Mouse (Mus musculus) heart, embryonic 14.5 days (tissue): ENCODE results near the gene Opalin. TPM values are rescaled to one million over a fixed set of nuclear protein-coding genes. Genes with fewer than 3 reads are reported as not detected.
A peak's percentile ranks its signal among the peaks of the same experiment; 100 is the strongest.

Source experiments
- ATAC-seq: fragments of 200-750 bp; cut with Nextera tagmentation; 2 replicates; pipeline ENCODE4 v1.8.0; 2017; ENCODE audit warnings: low read depth, moderate TSS enrichment; ENCODE audit not compliant: insufficient number of reproducible peaks, insufficient read depth, low FRiP score
- H3K27ac ChIP-seq, 2 experiments: fragments of 200-500 bp in 1 of 2; fragments of 300-500 bp in 1 of 2; sonication (generic) in 1 of 2; replicated peaks in 1 of 2; 2 replicates each; pipeline ENCODE4 v1.5.1; 2012 to 2014; ENCODE audit warnings: low read depth in 2 of 2, low read length in 2 of 2, control low read depth in 1 of 2, mild to moderate bottlenecking in 1 of 2, mixed read lengths in 1 of 2; ENCODE audit not compliant: control insufficient read depth in 1 of 2, insufficient read depth in 1 of 2
- H3K27me3 ChIP-seq: fragments of 300-500 bp; sonication (generic); 2 replicates; pipeline ENCODE4 v1.6.1; 2014; ENCODE audit warnings: mild to moderate bottlenecking, low read length, control low read depth; ENCODE audit not compliant: control insufficient read depth, insufficient read depth
- H3K36me3 ChIP-seq: fragments of 300-500 bp; sonication (generic); 2 replicates; pipeline ENCODE4 v1.6.1; 2014; ENCODE audit warnings: mild to moderate bottlenecking, control low read depth, low read length, mixed read lengths; ENCODE audit not compliant: control insufficient read depth, insufficient read depth
- H3K4me1 ChIP-seq, 2 experiments: fragments of 200-500 bp in 1 of 2; fragments of 300-500 bp in 1 of 2; sonication (generic) in 1 of 2; 2 replicates each; pipeline ENCODE4 v1.6.1; 2012 to 2014; ENCODE audit warnings: low read length in 2 of 2, control low read depth in 1 of 2, mixed read lengths in 1 of 2; ENCODE audit not compliant: control insufficient read depth in 2 of 2, insufficient read depth in 2 of 2
- H3K4me2 ChIP-seq: fragments of 300-500 bp; sonication (generic); 2 replicates; pipeline ENCODE4 v1.6.1; 2014; ENCODE audit warnings: mild to moderate bottlenecking, low read length
- H3K4me3 ChIP-seq, 2 experiments: fragments of 200-500 bp in 1 of 2; fragments of 300-500 bp in 1 of 2; sonication (generic) in 1 of 2; 2 replicates each; pipeline ENCODE4 v1.5.1; 2012 to 2014; ENCODE audit warnings: low read length in 2 of 2, mild to moderate bottlenecking in 2 of 2, control low read depth in 1 of 2, low read depth in 1 of 2, moderate library complexity in 1 of 2; ENCODE audit not compliant: control insufficient read depth in 1 of 2, insufficient read depth in 1 of 2
- H3K9ac ChIP-seq: fragments of 300-500 bp; sonication (generic); 2 replicates; pipeline ENCODE4 v1.6.1; 2014; ENCODE audit warnings: mild to moderate bottlenecking, low read length
- H3K9me3 ChIP-seq: fragments of 300-500 bp; sonication (generic); 2 replicates; pipeline ENCODE4 v1.6.1; 2016; ENCODE audit warnings: low read length, control low read depth; ENCODE audit not compliant: control insufficient read depth
- WGBS: fragments of 180-500 bp; shearing (Covaris S2); extraction: QIAGEN DNeasy Blood & Tissue Kit; methylation state at CpG from one replicate; pipeline ENCODE4 v1.1.7; 2014; 5-methylcytosine and 5-hydroxymethylcytosine counted together
- polyA plus RNA-seq: library from polyadenylated mRNA; unstranded; fragments of >200 nt; fragmentation: Nextera tagmentation; extraction: Ambion mirVana; gene quantifications from 2 replicates; pipeline ENCODE4 v1.2.1, GENCODE M21; 2014

The Opalin gene
- polyA plus RNA-seq, 1 experiment from 2014 or later = 0.14 TPM

DNA sequence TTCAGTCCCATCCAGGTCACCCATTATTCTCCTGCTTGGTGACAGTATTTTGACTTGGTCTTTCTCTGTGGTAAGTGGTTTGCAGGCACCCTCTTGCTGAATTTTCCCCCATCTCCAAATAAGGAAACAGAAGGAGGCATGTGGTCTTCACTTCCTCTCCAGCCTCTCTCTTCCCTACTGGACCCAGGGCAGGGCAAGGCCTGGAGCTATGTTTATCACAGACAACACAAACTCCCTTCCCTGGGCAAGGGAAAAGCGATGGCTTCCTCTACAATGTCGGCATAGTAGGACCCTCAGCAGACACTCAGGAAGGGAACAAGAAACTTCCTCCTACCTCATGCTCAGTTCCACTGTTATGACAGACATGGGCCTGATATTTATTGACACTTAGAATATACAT is 15.0 kb upstream of the Opalin start:
- peaks cover 0 to 2% of the 10 kb centered on the region in 2 experiments; a peak in 1 of 4 replicates for H3K4me1 ChIP-seq
- peaks cover 21% of the 10 kb centered on the region for H3K27me3 ChIP-seq
- no peaks in the 10 kb centered on the region for H3K36me3 ChIP-seq
- no peak overlapping the region for H3K4me3 ChIP-seq
- no peak overlapping the region for H3K27ac ChIP-seq
- WGBS = 56% methylated on average over 2 of the region's 2 CpGs
- H3K9me3 ChIP-seq = no peaks in the 10 kb centered on the region
- no peak overlapping the region for H3K9ac ChIP-seq
- no peak for ATAC-seq
- H3K4me2 ChIP-seq = no peak overlapping the region

DNA sequence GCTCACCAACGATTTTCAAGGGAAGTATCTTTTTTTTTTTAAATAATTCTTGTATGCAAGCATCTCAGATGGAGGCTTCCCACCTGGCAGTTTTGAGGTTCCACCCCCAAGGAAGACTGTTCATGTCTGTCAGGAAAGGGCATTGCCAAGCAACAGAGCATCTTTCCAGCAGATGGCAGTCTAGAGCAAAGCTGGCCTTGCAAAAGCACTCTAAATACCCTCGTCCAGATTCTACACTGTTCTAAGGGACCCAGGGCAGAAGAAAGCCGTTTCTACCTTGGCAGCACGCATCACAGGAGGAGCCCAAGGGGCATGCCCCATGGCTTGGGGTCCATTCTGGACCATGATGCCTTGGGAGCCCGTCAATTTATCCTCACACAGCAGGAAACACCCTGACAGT is 12.9 kb upstream of the Opalin start:
- WGBS = 13% methylated on average over 5 of the region's 5 CpGs
- Histone ChIP-seq H3K4me2 (no peak overlapping the region), H3K36me3 (no peaks in the 10 kb centered on the region), H3K9me3 (no peaks in the 10 kb centered on the region), H3K27ac (no peak overlapping the region), H3K27me3 (peaks cover 21% of the 10 kb centered on the region), H3K4me1 (peaks cover 0 to 2% of the 10 kb centered on the region in 2 experiments; a peak in 1 of 4 replicates), H3K4me3 (no peak overlapping the region), H3K9ac (no peak overlapping the region)
- no peak for ATAC-seq

DNA sequence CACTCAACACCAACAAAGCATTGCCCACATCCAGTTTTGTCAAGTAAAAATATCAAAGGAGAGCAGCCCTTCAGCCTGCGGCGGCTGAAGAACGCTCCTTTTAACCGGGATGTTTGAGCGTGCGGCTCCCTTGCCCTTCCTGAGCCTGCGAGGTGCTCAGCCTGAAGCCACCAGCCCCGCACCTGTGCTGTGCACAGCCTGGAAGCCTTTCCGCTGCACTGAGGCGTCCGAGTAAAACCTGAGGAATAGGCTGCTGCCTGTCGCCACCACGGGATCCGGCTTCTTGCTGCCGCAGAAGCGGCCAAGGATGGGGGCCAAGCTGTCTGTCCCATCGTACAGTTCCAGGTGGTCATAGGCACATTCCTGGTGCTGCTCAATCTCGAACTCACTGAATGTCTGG is 11.6 kb upstream of the Opalin start:
- H3K27ac ChIP-seq = no peak overlapping the region
- peak overlapping the region; percentile 29 for H3K4me2 ChIP-seq
- H3K27me3 ChIP-seq = peaks cover 21% of the 10 kb centered on the region
- H3K9me3 ChIP-seq = no peaks in the 10 kb centered on the region
- peaks cover 0 to 2% of the 10 kb centered on the region in 2 experiments; a peak in 1 of 4 replicates for H3K4me1 ChIP-seq
- H3K36me3 ChIP-seq = no peaks in the 10 kb centered on the region
- ATAC-seq = no peak
- 32% methylated on average over 18 of the region's 18 CpGs for WGBS
- no peak overlapping the region for H3K4me3 ChIP-seq
- H3K9ac ChIP-seq = no peak overlapping the region

DNA sequence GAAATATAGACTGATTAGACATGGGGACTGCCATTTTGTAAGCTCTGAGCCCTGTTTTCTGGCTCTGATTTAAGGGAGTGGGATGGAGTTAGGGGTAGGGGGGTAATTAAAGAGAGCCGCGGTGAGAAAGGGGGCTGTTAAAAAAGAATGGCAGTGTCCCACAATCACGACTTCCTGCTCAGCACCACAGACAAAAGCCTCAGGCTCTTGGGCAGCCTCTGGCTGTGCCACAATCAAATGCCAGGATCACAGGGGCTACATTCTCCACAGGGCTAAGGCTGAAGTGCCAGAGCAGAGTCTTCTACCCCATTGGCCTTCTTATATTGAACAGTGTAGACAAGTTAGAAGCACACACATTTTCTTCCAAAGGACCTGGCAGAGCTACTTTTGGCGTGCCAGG is 11.0 kb upstream of the Opalin start:
- Histone ChIP-seq H3K4me3 (no peak overlapping the region), H3K4me2 (no peak overlapping the region), H3K36me3 (no peaks in the 10 kb centered on the region), H3K27ac (no peak overlapping the region), H3K27me3 (peaks cover 21% of the 10 kb centered on the region), H3K4me1 (peaks cover 0 to 2% of the 10 kb centered on the region in 2 experiments; a peak in 1 of 4 replicates), H3K9me3 (no peaks in the 10 kb centered on the region), H3K9ac (no peak overlapping the region)
- WGBS = 66% methylated on average over 4 of the region's 4 CpGs
- no peak for ATAC-seq

DNA sequence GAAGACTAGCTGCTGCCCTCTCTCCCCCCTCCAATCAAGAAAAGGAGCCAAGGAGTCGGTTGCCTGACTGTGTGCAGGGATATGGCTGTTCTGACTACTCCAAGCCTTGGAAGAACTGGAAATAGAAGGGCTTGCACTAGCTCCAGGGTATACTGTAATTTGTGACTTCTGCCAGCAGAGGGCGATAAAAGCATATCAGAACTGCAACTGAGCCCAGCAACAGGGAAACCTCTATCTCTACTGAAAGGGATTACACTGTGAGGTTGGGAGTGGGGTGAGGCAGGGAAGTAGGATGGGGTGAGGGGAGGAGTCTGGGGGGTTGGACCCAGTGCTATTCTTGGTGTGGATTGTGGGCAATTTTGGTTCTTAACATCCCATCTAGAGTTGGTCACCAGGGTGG is 9.8 kb upstream of the Opalin start:
- WGBS = 3% methylated on average over 2 of the region's 2 CpGs
- Histone ChIP-seq H3K36me3 (no peaks in the 10 kb centered on the region), H3K27ac (no peak overlapping the region), H3K4me2 (no peak overlapping the region), H3K9ac (no peak overlapping the region), H3K4me1 (peaks cover 6 to 7% of the 10 kb centered on the region in 2 experiments), H3K4me3 (no peak overlapping the region), H3K9me3 (no peaks in the 10 kb centered on the region), H3K27me3 (peaks cover 21% of the 10 kb centered on the region)
- ATAC-seq = peak; percentile 47; the same call in 1 of the 2 replicates

DNA sequence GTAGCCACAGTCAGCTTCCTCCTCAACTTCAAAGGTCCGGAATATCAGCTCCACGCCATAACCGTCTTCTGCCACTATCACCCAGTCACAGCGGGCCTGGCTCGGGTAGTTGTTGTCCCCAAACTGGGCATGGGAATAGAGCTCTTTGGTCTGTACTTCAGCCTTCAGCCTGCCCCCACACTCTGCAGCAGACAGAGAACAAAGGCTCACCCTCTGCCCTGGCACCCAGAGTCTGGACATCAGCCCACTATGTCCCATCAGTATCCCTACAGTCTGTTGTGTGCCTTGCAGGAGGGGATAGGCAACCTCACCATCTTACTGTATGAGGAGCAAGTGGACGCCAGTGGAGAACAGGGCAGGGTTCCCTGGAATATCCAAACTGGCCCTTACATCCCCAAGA is 9.4 kb upstream of the Opalin start:
- no peaks in the 10 kb centered on the region for H3K36me3 ChIP-seq
- H3K9me3 ChIP-seq = no peaks in the 10 kb centered on the region
- H3K4me1 ChIP-seq = peaks cover 7 to 11% of the 10 kb centered on the region in 2 experiments
- H3K4me3 ChIP-seq = no peak overlapping the region
- H3K27ac ChIP-seq = no peak overlapping the region
- no peak overlapping the region for H3K4me2 ChIP-seq
- peaks cover 21% of the 10 kb centered on the region for H3K27me3 ChIP-seq
- WGBS = 85% methylated on average over 6 of the region's 6 CpGs
- H3K9ac ChIP-seq = no peak overlapping the region
- no peak for ATAC-seq

DNA sequence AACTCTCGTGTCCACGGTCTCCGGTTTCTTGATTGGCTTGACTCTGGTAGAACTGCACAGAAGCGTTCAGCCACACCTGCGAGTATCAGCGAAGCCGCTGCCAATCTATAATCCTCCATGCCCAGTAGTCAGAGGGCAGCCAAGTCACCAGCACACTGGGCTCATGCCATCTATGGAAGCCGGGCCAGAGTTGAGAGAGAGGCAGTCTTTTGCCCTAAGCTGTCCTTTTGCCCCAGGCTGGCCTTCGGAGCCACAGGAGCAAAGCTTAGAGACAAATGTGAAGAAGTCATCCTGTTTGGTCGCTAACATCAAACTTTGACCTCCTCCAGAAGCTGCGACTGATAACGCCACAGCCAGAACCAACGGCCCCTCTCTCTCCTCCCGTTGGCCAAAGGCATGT is 6.7 kb upstream of the Opalin start:
- H3K4me2 ChIP-seq = no peak overlapping the region
- H3K27me3 ChIP-seq = peaks cover 16% of the 10 kb centered on the region
- no peak overlapping the region for H3K4me3 ChIP-seq
- WGBS = 84% methylated on average over 14 of the region's 14 CpGs
- H3K36me3 ChIP-seq = no peaks in the 10 kb centered on the region
- H3K9me3 ChIP-seq = no peaks in the 10 kb centered on the region
- peaks cover 10 to 15% of the 10 kb centered on the region in 2 experiments for H3K4me1 ChIP-seq
- ATAC-seq = no peak
- no peak overlapping the region for H3K9ac ChIP-seq
- H3K27ac ChIP-seq = no peak overlapping the region

DNA sequence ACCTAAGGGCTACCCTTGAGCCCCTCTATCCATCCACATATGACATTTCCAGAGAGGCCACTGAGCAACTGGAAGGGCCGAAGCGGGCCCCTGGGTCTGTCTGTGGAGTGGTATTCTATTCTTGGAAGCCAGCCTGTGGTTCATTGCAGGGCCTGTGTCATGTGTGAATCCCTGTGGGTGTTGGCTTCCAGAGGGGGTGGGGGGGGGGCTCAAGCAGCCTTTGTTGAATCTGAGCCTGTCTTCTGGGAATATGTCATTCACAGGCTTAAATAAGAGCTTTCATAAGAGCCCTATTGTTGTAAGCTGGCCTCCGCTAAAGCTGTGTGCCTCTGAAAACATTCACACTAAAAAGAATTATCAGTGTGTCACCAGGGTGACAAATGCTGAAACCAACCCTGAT is 4.7 kb upstream of the Opalin start:
- peaks cover 8 to 15% of the 10 kb centered on the region in 2 experiments for H3K4me1 ChIP-seq
- no peaks in the 10 kb centered on the region for H3K9me3 ChIP-seq
- H3K27ac ChIP-seq = peak overlapping the region; percentile 68 to 72
- H3K36me3 ChIP-seq = no peaks in the 10 kb centered on the region
- no peak overlapping the region; the same call in 1 of the 2 replicates for H3K4me2 ChIP-seq
- ATAC-seq = peak; percentile 67; the same call in 1 of the 2 replicates
- no peak overlapping the region for H3K9ac ChIP-seq
- 18% methylated on average over 3 of the region's 3 CpGs for WGBS
- no peaks in the 10 kb centered on the region for H3K27me3 ChIP-seq
- H3K4me3 ChIP-seq = no peak overlapping the region
